Mouse (Mus musculus) stomach, postnatal 0 days (tissue): Measurements from ENCODE around the gene Rps6kl1.

Source experiments
- CTCF ChIP-seq: IDR thresholded peaks from 2 replicates; pipeline ENCODE4 v1.5.1; 2016; ENCODE audit warnings: antibody characterized with exemption, low read depth, mild to moderate bottlenecking, moderate library complexity
- EP300 ChIP-seq: optimal IDR thresholded peaks from 2 replicates; pipeline ENCODE3; 2016; ENCODE audit warnings: antibody characterized with exemption

- TF ChIP-seq CTCF (no peak), EP300 (no peak)
Observed at GRCm38 (mm10) chr12:85101001-85101400, 50.1 kb downstream of the Rps6kl1 start.
